Mouse (Mus musculus) c-Kit-positive CD71-positive TER-119-positive erythroid progenitor cells, embryonic 14.5 days (primary cell): ENCODE results near the gene Fahd1.
A peak's percentile ranks its signal among the peaks of the same experiment; 100 is the strongest.

ENCODE experiments used
- DNase-seq: peaks from one replicate; pipeline ENCODE4 v3.0.0-alpha.2; 2013; ENCODE audit warnings: low spot score

Fahd1 gene

GRCm38 (mm10) chr17:24847386-24847785 is 2.8 kb downstream of the Fahd1 start:
- DNase-seq = no peak

- DNase-seq = no peak
These were observed 5.6 kb downstream of the Fahd1 start for GRCm38 (mm10) chr17:24844525-24844924.

- DNase-seq = no peak
These were observed 7.5 kb downstream of the Fahd1 start for GRCm38 (mm10) chr17:24842631-24843030.

GRCm38 (mm10) chr17:24841133-24841532 is 9.0 kb downstream of the Fahd1 start:
- DNase-seq = no peak

- no peak for DNase-seq
These were observed 9.8 kb downstream of the Fahd1 start for GRCm38 (mm10) chr17:24840341-24840740.

- DNase-seq = no peak
These were observed 10.3 kb downstream of the Fahd1 start, which contains the start of gene Hagh for GRCm38 (mm10) chr17:24839842-24840241. Gene Hagh (plus strand): TSS chr17:24840143.

GRCm38 (mm10) chr17:24821351-24822280 is 28.5 kb downstream of the Fahd1 start:
- DNase-seq = no peak

- no peak for DNase-seq
These were observed 30.7 kb downstream of the Fahd1 start for GRCm38 (mm10) chr17:24819469-24819868.

GRCm38 (mm10) chr17:24818172-24818571 is 32.0 kb downstream of the Fahd1 start:
- DNase-seq = no peak

- DNase-seq = no peak
These were observed 32.7 kb downstream of the Fahd1 start for GRCm38 (mm10) chr17:24817503-24817902.

- no peak for DNase-seq
These were observed 34.9 kb downstream of the Fahd1 start for GRCm38 (mm10) chr17:24815256-24815655.

GRCm38 (mm10) chr17:24812215-24812614 is 37.9 kb downstream of the Fahd1 start:
- DNase-seq = no peak

- no peak for DNase-seq
These were observed 39.0 kb downstream of the Fahd1 start for GRCm38 (mm10) chr17:24811211-24811610.

GRCm38 (mm10) chr17:24803952-24804951 is 45.9 kb downstream of the Fahd1 start, which contains the start of gene Meiob:
Gene Meiob (plus strand): TSS chr17:24804289.
- DNase-seq = peak; percentile 73

- DNase-seq = no peak
These were observed 49.6 kb downstream of the Fahd1 start for GRCm38 (mm10) chr17:24800524-24800923.

GRCm38 (mm10) chr17:24799476-24799875 is 50.7 kb downstream of the Fahd1 start:
- no peak for DNase-seq
